Mouse (Mus musculus) lung, postnatal 0 days (tissue): ENCODE results near the gene Ttn. TPM values are rescaled to one million over a fixed set of nuclear protein-coding genes. Genes with fewer than 3 reads are reported as not detected.
A peak's percentile ranks its signal among the peaks of the same experiment; 100 is the strongest.

ENCODE experiments used
- ATAC-seq: fragments of 200-750 bp; cut with Nextera tagmentation; 2 replicates; pipeline ENCODE4 v1.8.0; 2017; ENCODE audit warnings: moderate library complexity
- DNase-seq: peaks from one replicate; pipeline ENCODE4 v3.0.0-alpha.2; 2016; ENCODE audit warnings: low spot score
- H3K27ac ChIP-seq: fragments of 300-500 bp; sonication (generic); 2 replicates; pipeline ENCODE4 v1.5.1; 2014; ENCODE audit warnings: antibody characterized with exemption, mild to moderate bottlenecking, low read length, mixed read lengths
- H3K27me3 ChIP-seq: fragments of 300-500 bp; sonication (generic); replicated peaks from 2 replicates; pipeline ENCODE4 v1.6.1; 2014; ENCODE audit warnings: low read length, mixed read lengths; ENCODE audit not compliant: insufficient read depth
- H3K36me3 ChIP-seq: fragments of 300-500 bp; sonication (generic); 2 replicates; pipeline ENCODE4 v1.6.1; 2014; ENCODE audit warnings: low read length, mixed read lengths; ENCODE audit not compliant: insufficient read depth
- H3K4me1 ChIP-seq: fragments of 300-500 bp; sonication (generic); 2 replicates; pipeline ENCODE4 v1.6.1; 2014; ENCODE audit warnings: antibody characterized with exemption, low read depth, low read length, mixed read lengths; ENCODE audit not compliant: insufficient read depth
- H3K4me2 ChIP-seq: fragments of 300-500 bp; sonication (generic); replicated peaks from 2 replicates; pipeline ENCODE4 v1.6.1; 2014; ENCODE audit warnings: low read depth, mild to moderate bottlenecking, low read length, moderate library complexity, mixed read lengths
- H3K4me3 ChIP-seq: fragments of 300-500 bp; sonication (generic); 2 replicates; pipeline ENCODE4 v1.5.1; 2014; ENCODE audit warnings: low read depth, low read length
- H3K9ac ChIP-seq: fragments of 300-500 bp; sonication (generic); replicated peaks from 2 replicates; pipeline ENCODE4 v1.6.1; 2014; ENCODE audit warnings: low read depth, mild to moderate bottlenecking
- H3K9me3 ChIP-seq: fragments of 300-500 bp; sonication (generic); 2 replicates; pipeline ENCODE4 v1.6.1; 2016; ENCODE audit warnings: low read length, mixed read lengths
- CTCF ChIP-seq: IDR thresholded peaks from 2 replicates; pipeline ENCODE4 v1.5.1; 2016; ENCODE audit warnings: antibody characterized with exemption, mild to moderate bottlenecking
- EP300 ChIP-seq: IDR thresholded peaks from 2 replicates; pipeline ENCODE4 v1.6.1; 2016; ENCODE audit warnings: antibody characterized with exemption, mild to moderate bottlenecking, control low read depth
- WGBS: fragments of 180-500 bp; shearing (Covaris S2); extraction: QIAGEN DNeasy Blood & Tissue Kit; methylation state at CpG from one replicate; pipeline ENCODE4 v1.1.7; 2014; 5-methylcytosine and 5-hydroxymethylcytosine counted together
- polyA plus RNA-seq: library from polyadenylated mRNA; unstranded; fragments of >200 nt; fragmentation: Nextera tagmentation; extraction: Ambion mirVana; gene quantifications from 2 replicates; pipeline ENCODE4 v1.2.1, GENCODE M21; 2015

Gene Ttn
- polyA plus RNA-seq, 1 experiment from 2014 or later, result 5.5 TPM

- H3K27me3 ChIP-seq, result no peaks in the 10 kb centered on the region
- peak within 1 kb of the TSS; percentile 55 for H3K4me3 ChIP-seq
- peak within 1 kb of the TSS; percentile 62 for H3K9ac ChIP-seq
- H3K4me2 ChIP-seq, result peak within 1 kb of the TSS; percentile 74
- ATAC-seq (peak; percentile 91), DNase-seq (peak; percentile 93)
- H3K36me3 ChIP-seq, result no peaks in the 10 kb centered on the region
- TF ChIP-seq CTCF, result no peak
- no peak for TF ChIP-seq EP300
- WGBS, result under 1% methylated on average over 17 of the region's 17 CpGs
- H3K4me1 ChIP-seq, result peaks cover 13% of the 10 kb centered on the region
- peak within 1 kb of the TSS; percentile 91 for H3K27ac ChIP-seq
- H3K9me3 ChIP-seq, result no peaks in the 10 kb centered on the region
Observed at GRCm38 (mm10) chr2:76672966-76673392, 309.4 kb downstream of the Ttn start, which contains the start of gene Fkbp7. Gene Fkbp7 (minus strand): TSS chr2:76673116.

DNA sequence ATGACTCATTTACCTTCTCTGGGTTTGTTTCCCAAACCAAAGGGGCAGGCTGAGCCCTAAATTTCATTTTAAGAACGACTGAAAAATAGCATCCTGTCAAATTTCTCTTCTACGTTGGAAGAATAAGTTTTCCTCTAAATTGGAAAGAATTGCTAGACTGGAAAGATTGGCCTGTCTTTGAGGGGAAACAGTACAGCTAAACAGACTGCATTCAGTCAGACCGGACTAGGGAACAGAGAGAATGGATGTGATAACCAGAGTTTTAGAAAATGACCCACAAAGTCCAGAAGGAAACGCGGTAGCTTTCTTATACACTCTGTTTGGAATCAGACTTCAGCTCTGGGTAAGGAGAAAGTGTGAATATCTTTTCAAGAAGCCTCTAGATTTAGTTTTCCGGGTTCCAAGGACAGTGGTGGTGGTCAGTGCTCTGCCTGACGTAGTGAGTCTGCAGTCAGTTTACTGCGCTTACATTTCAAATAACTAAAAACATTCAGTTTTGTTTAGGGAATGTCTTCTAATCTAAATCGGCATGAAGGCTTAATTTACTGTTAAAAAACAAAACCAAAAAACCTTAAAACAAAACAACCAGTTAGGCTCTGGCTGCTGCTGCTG lies 310.1 kb downstream of the Ttn start:
- peak overlapping the region; percentile 55 for H3K4me3 ChIP-seq
- H3K4me2 ChIP-seq, result peak overlapping the region; percentile 74
- 4% methylated on average over 9 of the region's 9 CpGs for WGBS
- no peaks in the 10 kb centered on the region for H3K36me3 ChIP-seq
- H3K27ac ChIP-seq, result peak overlapping the region; percentile 91
- DNase-seq (peak; percentile 48), ATAC-seq (no peak)
- H3K9ac ChIP-seq, result peak overlapping the region; percentile 62
- no peak for TF ChIP-seq CTCF
- TF ChIP-seq EP300, result no peak
- peaks cover 13% of the 10 kb centered on the region for H3K4me1 ChIP-seq
- no peaks in the 10 kb centered on the region for H3K9me3 ChIP-seq
- no peaks in the 10 kb centered on the region for H3K27me3 ChIP-seq

DNA sequence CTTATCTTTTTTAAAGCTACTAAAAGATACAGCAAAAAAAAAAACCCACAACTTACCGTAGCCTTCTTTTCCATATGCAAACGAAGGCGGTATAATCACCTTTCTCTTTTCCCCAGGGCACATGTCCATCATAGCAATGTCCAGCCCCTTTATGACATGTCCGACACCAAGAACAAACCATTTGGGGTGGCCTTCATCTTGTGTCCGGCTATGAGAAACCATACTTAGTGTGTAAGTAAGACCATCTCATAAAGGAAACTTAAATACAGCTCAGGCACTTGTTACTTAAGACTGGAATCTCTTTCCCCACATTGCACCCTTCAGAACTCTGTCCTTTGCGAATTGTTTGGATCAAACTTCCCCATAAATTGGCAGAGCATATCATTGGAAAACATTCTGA lies 310.7 kb downstream of the Ttn start:
- ATAC-seq, result no peak
- 69% methylated on average over 6 of the region's 6 CpGs for WGBS
- no peaks in the 10 kb centered on the region for H3K27me3 ChIP-seq
- no peak for DNase-seq
- H3K27ac ChIP-seq, result no peak overlapping the region
- H3K9me3 ChIP-seq, result no peaks in the 10 kb centered on the region
- H3K36me3 ChIP-seq, result no peaks in the 10 kb centered on the region
- peak overlapping the region; percentile 55; the same call in 1 of the 2 replicates for H3K4me3 ChIP-seq
- peaks cover 12% of the 10 kb centered on the region for H3K4me1 ChIP-seq
- peak overlapping the region; percentile 62; the same call in 1 of the 2 replicates for H3K9ac ChIP-seq
- H3K4me2 ChIP-seq, result peak overlapping the region; percentile 74
- TF ChIP-seq CTCF (no peak), EP300 (no peak)

DNA sequence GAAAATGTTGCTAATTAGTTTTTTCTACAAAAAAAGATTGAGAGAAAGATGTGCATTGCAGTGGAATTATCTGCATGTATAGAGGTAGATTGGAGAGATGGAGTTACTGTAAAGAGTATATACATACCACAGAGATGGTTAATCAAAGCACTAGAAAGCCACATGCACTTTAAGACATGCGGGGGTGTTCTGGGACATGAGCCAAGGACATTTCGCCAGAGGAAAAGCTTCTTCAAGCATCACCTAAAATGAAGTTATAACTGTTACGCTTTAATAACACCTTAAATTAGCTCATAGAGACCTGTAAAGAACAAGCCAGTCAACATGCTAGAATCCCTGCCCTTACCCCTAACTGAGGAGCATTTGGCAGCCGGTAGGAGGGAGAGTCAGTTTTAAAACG lies 315.1 kb downstream of the Ttn start:
- WGBS, result 44% methylated on average over 5 of the region's 5 CpGs
- Histone ChIP-seq H3K4me2 (no peak overlapping the region), H3K9me3 (no peaks in the 10 kb centered on the region), H3K27ac (no peak overlapping the region), H3K27me3 (no peaks in the 10 kb centered on the region), H3K36me3 (peaks cover 10% of the 10 kb centered on the region; the same call in 1 of the 2 replicates), H3K9ac (no peak overlapping the region), H3K4me1 (peaks cover 4% of the 10 kb centered on the region; the same call in 1 of the 2 replicates), H3K4me3 (no peak overlapping the region)
- DNase-seq (no peak), ATAC-seq (no peak)
- no peak for TF ChIP-seq EP300
- no peak for TF ChIP-seq CTCF

- H3K4me1 ChIP-seq, result no peaks in the 10 kb centered on the region
Observed at GRCm38 (mm10) chr2:76665531-76665930, 316.8 kb downstream of the Ttn start.

GRCm38 (mm10) chr2:76659419-76659818 lies 322.9 kb downstream of the Ttn start:
- no peaks in the 10 kb centered on the region for H3K9me3 ChIP-seq
- peak; percentile 33 for DNase-seq
- H3K4me2 ChIP-seq, result no peak overlapping the region
- H3K9ac ChIP-seq, result no peak overlapping the region
- TF ChIP-seq EP300 (no peak), CTCF (no peak)
- H3K4me1 ChIP-seq, result no peaks in the 10 kb centered on the region
- no peaks in the 10 kb centered on the region for H3K36me3 ChIP-seq
- no peak for ATAC-seq
- H3K27me3 ChIP-seq, result no peaks in the 10 kb centered on the region
- H3K4me3 ChIP-seq, result no peak overlapping the region
- 54% methylated on average over 6 of the region's 8 CpGs for WGBS
- no peak overlapping the region for H3K27ac ChIP-seq

More at GRCm38 (mm10) chr2:76665531-76665930, 316.8 kb downstream of the Ttn start:
- Histone ChIP-seq H3K27ac (no peak overlapping the region), H3K9me3 (no peaks in the 10 kb centered on the region), H3K4me2 (no peak overlapping the region), H3K4me3 (no peak overlapping the region), H3K27me3 (no peaks in the 10 kb centered on the region), H3K9ac (no peak overlapping the region), H3K36me3 (peaks cover 10% of the 10 kb centered on the region; the same call in 1 of the 2 replicates)
- DNase-seq (no peak), ATAC-seq (no peak)
- TF ChIP-seq EP300, result no peak
- no peak for TF ChIP-seq CTCF
- WGBS, result 97% methylated on average over 7 of the region's 7 CpGs
